Mouse (Mus musculus): Measurements from ENCODE around the gene Prr5. TPM values are rescaled to one million over a fixed set of nuclear protein-coding genes. Genes with fewer than 3 reads are reported as not detected.

Gene Prr5
- polyA plus RNA-seq, 1 experiment from 2014 or later = 10.9 TPM

DNA sequence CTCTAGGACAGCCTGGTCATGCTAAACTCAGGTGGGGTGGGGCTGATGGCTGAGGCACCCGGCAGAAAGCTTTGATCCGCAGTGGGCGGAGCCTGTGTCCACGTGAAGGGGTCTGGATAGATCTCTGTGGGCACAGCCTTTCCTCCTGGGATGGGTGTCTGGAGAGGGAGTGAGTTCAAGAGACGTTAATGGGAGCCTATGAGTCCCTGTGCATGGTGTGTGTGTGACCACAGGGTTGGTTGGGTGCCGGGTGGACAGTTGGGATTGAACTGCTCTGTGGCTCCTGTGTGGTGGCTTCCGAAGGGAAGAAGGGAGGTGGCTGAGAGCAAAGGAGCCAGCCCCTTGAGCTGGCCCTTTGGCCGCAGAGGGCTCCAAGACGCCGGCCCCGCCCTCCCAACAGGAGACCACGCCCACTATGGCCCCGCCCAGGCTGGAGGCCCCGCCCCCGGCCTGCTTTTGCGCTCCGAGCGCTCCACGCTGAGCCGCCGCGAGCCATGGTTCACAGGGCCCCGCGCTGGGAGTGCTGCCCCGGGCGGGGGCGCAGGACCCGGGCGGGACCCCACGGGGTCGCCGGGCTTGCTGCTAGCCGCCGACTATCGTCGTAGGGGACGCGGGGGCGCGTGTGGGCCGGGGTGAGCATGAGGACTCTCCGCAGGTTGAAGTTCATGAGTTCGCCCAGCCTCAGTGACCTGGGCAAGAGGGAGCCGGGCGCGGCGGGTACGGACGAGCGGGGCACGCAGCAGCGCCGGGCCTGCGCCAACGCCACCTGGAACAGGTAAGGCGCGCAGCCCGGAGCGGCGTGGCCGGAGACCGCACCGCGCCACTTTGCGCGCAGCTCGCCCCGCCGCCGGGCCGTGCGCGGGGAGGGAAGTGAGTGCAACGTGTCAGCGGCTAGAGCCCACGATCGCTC, 11.4 kb downstream of the Prr5 start:
- H3K27ac ChIP-seq (ENCODE audit: low read depth, low read length) = no peak overlapping the region
- H3K4me3 ChIP-seq (ENCODE audit: low read depth, low read length) = peak overlapping the region; percentile 56
- no peaks in the 10 kb centered on the region for H3K9me3 ChIP-seq (ENCODE audit: control insufficient read depth, low read length)
- peaks cover 5% of the 10 kb centered on the region for H3K27me3 ChIP-seq (ENCODE audit: control insufficient read depth, insufficient read depth, low read length)
- WGBS = 1% methylated on average over 73 of the region's 77 CpGs
- H3K36me3 ChIP-seq (ENCODE audit: control insufficient read depth, insufficient read depth, low read length) = no peaks in the 10 kb centered on the region
- DNase-seq (ENCODE audit: low spot score, missing footprints) (peak; percentile 99), ATAC-seq (ENCODE audit: low FRiP score) (peak; percentile 79)
- H3K4me1 ChIP-seq (ENCODE audit: control insufficient read depth, insufficient read depth, low read length) = peaks cover 16% of the 10 kb centered on the region
- peak overlapping the region; percentile 75 for H3K4me2 ChIP-seq
- H3K9ac ChIP-seq (ENCODE audit: low read length) = peak overlapping the region; percentile 46

- Histone ChIP-seq H3K27ac (ENCODE audit: low read depth, low read length) (no peak overlapping the region), H3K9me3 (ENCODE audit: control insufficient read depth, low read length) (no peaks in the 10 kb centered on the region), H3K4me3 (ENCODE audit: low read depth, low read length) (peak overlapping the region; percentile 56), H3K27me3 (ENCODE audit: control insufficient read depth, insufficient read depth, low read length) (peaks cover 5% of the 10 kb centered on the region), H3K4me2 (peak overlapping the region; percentile 75), H3K36me3 (ENCODE audit: control insufficient read depth, insufficient read depth, low read length) (no peaks in the 10 kb centered on the region), H3K4me1 (ENCODE audit: control insufficient read depth, insufficient read depth, low read length) (peaks cover 16% of the 10 kb centered on the region), H3K9ac (ENCODE audit: low read length) (peak overlapping the region; percentile 46)
- ATAC-seq (ENCODE audit: low FRiP score) (peak; percentile 70; the same call in 1 of the 2 replicates), DNase-seq (ENCODE audit: low spot score, missing footprints) (peak; percentile 89)
- 2% methylated on average over 22 of the region's 31 CpGs for WGBS
These were observed 12.2 kb downstream of the Prr5 start for GRCm38 (mm10) chr15:84681455-84682193.

GRCm38 (mm10) chr15:84682206-84682605, 12.8 kb downstream of the Prr5 start:
- no peak overlapping the region for H3K9ac ChIP-seq (ENCODE audit: low read length)
- ATAC-seq (ENCODE audit: low FRiP score) = no peak
- no peak overlapping the region for H3K27ac ChIP-seq (ENCODE audit: low read depth, low read length)
- H3K4me2 ChIP-seq = no peak overlapping the region; the same call in 1 of the 2 replicates
- DNase-seq (ENCODE audit: low spot score, missing footprints) = no peak
- H3K4me1 ChIP-seq (ENCODE audit: control insufficient read depth, insufficient read depth, low read length) = peaks cover 16% of the 10 kb centered on the region
- whole genome bisulfite sequencing = 67% methylated on average over 3 of the region's 3 CpGs
- H3K36me3 ChIP-seq (ENCODE audit: control insufficient read depth, insufficient read depth, low read length) = no peaks in the 10 kb centered on the region
- no peak overlapping the region for H3K4me3 ChIP-seq (ENCODE audit: low read depth, low read length)
- no peaks in the 10 kb centered on the region for H3K9me3 ChIP-seq (ENCODE audit: control insufficient read depth, low read length)
- peaks cover 5% of the 10 kb centered on the region for H3K27me3 ChIP-seq (ENCODE audit: control insufficient read depth, insufficient read depth, low read length)

GRCm38 (mm10) chr15:84682821-84683220, 13.4 kb downstream of the Prr5 start:
- WGBS = 70% methylated on average over 5 of the region's 5 CpGs
- ATAC-seq (ENCODE audit: low FRiP score) (no peak), DNase-seq (ENCODE audit: low spot score, missing footprints) (no peak)
- no peak overlapping the region for H3K4me2 ChIP-seq
- H3K9me3 ChIP-seq (ENCODE audit: control insufficient read depth, low read length) = no peaks in the 10 kb centered on the region
- peaks cover 16% of the 10 kb centered on the region for H3K4me1 ChIP-seq (ENCODE audit: control insufficient read depth, insufficient read depth, low read length)
- H3K27me3 ChIP-seq (ENCODE audit: control insufficient read depth, insufficient read depth, low read length) = peaks cover 5% of the 10 kb centered on the region
- no peak overlapping the region for H3K9ac ChIP-seq (ENCODE audit: low read length)
- no peaks in the 10 kb centered on the region for H3K36me3 ChIP-seq (ENCODE audit: control insufficient read depth, insufficient read depth, low read length)
- no peak overlapping the region for H3K27ac ChIP-seq (ENCODE audit: low read depth, low read length)
- no peak overlapping the region for H3K4me3 ChIP-seq (ENCODE audit: low read depth, low read length)

DNA sequence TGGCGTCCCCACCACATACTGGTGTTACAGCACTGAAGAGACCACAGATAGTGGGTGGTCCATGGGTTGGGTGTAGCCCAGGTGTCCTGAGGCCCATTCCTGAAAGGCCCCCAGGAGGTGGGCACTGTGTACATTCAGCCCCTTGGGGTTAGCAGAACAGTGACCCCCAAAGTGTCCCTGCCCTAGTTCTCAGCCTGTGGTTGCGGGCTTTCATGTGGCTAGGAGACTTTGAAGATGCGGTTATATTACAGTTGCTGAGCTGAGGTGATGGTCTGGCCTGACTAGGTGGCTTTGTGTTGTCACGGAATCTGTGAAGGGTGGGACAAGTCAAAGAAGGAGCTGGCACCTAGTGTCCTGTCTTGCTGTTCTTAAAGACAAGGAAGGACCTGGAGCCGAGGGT, 15.1 kb downstream of the Prr5 start:
- DNase-seq (ENCODE audit: low spot score, missing footprints) (no peak), ATAC-seq (ENCODE audit: low FRiP score) (no peak)
- H3K9me3 ChIP-seq (ENCODE audit: control insufficient read depth, low read length) = no peaks in the 10 kb centered on the region
- H3K9ac ChIP-seq (ENCODE audit: low read length) = no peak overlapping the region
- peaks cover 14% of the 10 kb centered on the region for H3K4me1 ChIP-seq (ENCODE audit: control insufficient read depth, insufficient read depth, low read length)
- H3K4me3 ChIP-seq (ENCODE audit: low read depth, low read length) = no peak overlapping the region
- no peaks in the 10 kb centered on the region for H3K36me3 ChIP-seq (ENCODE audit: control insufficient read depth, insufficient read depth, low read length)
- H3K4me2 ChIP-seq = no peak overlapping the region
- H3K27ac ChIP-seq (ENCODE audit: low read depth, low read length) = no peak overlapping the region
- H3K27me3 ChIP-seq (ENCODE audit: control insufficient read depth, insufficient read depth, low read length) = peaks cover 5% of the 10 kb centered on the region
- 56% methylated on average over 5 of the region's 5 CpGs for WGBS

- Histone ChIP-seq H3K4me3 (ENCODE audit: low read depth, low read length) (no peak overlapping the region), H3K27me3 (ENCODE audit: control insufficient read depth, insufficient read depth, low read length) (peaks cover 5% of the 10 kb centered on the region), H3K4me1 (ENCODE audit: control insufficient read depth, insufficient read depth, low read length) (peaks cover 14% of the 10 kb centered on the region), H3K27ac (ENCODE audit: low read depth, low read length) (no peak overlapping the region), H3K36me3 (ENCODE audit: control insufficient read depth, insufficient read depth, low read length) (no peaks in the 10 kb centered on the region; the same call in 1 of the 2 replicates), H3K9ac (ENCODE audit: low read length) (no peak overlapping the region), H3K4me2 (no peak overlapping the region), H3K9me3 (ENCODE audit: control insufficient read depth, low read length) (no peaks in the 10 kb centered on the region)
- DNase-seq (ENCODE audit: low spot score, missing footprints) = no peak
- WGBS = 55% methylated on average over 3 of the region's 3 CpGs
- ATAC-seq (ENCODE audit: low FRiP score) = no peak
These were observed 16.0 kb downstream of the Prr5 start for GRCm38 (mm10) chr15:84685417-84685816.

DNA sequence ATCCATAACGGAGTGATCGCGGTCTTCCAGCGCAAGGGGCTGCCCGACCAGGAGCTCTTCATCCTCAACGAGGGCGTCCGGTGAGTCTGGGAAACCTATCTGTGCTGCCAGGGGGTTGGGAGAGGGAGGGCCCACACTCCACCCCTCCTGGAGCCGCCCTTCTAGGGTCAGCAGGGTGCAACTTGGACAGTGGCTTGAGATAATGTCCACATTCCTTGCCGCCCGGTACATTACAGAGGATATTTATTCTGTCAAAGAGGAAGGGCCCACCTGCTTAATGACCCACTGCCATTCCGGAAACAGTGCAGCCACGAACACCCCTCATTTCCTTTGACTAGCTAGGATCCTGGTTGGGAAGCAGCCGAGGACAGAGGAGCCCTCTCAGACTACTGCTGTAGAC, 18.5 kb downstream of the Prr5 start:
- Histone ChIP-seq H3K27ac (ENCODE audit: low read depth, low read length) (no peak overlapping the region), H3K4me3 (ENCODE audit: low read depth, low read length) (no peak overlapping the region), H3K4me1 (ENCODE audit: control insufficient read depth, insufficient read depth, low read length) (no peaks in the 10 kb centered on the region), H3K9me3 (ENCODE audit: control insufficient read depth, low read length) (no peaks in the 10 kb centered on the region), H3K27me3 (ENCODE audit: control insufficient read depth, insufficient read depth, low read length) (no peaks in the 10 kb centered on the region), H3K36me3 (ENCODE audit: control insufficient read depth, insufficient read depth, low read length) (no peaks in the 10 kb centered on the region; the same call in 1 of the 2 replicates), H3K4me2 (no peak overlapping the region), H3K9ac (ENCODE audit: low read length) (no peak overlapping the region)
- ATAC-seq (ENCODE audit: low FRiP score) (no peak), DNase-seq (ENCODE audit: low spot score, missing footprints) (no peak)
- WGBS = 79% methylated on average over 14 of the region's 14 CpGs

- no peak overlapping the region for H3K9ac ChIP-seq (ENCODE audit: low read length)
- H3K4me2 ChIP-seq = no peak overlapping the region
- DNase-seq (ENCODE audit: low spot score, missing footprints) (no peak), ATAC-seq (ENCODE audit: low FRiP score) (no peak)
- no peaks in the 10 kb centered on the region for H3K9me3 ChIP-seq (ENCODE audit: control insufficient read depth, low read length)
- WGBS = 89% methylated on average over 6 of the region's 6 CpGs
- H3K4me3 ChIP-seq (ENCODE audit: low read depth, low read length) = no peak overlapping the region
- no peak overlapping the region for H3K27ac ChIP-seq (ENCODE audit: low read depth, low read length)
- no peaks in the 10 kb centered on the region; the same call in 1 of the 2 replicates for H3K36me3 ChIP-seq (ENCODE audit: control insufficient read depth, insufficient read depth, low read length)
- H3K27me3 ChIP-seq (ENCODE audit: control insufficient read depth, insufficient read depth, low read length) = no peaks in the 10 kb centered on the region
- no peaks in the 10 kb centered on the region for H3K4me1 ChIP-seq (ENCODE audit: control insufficient read depth, insufficient read depth, low read length)
These were observed 19.9 kb downstream of the Prr5 start for GRCm38 (mm10) chr15:84689356-84689755.

DNA sequence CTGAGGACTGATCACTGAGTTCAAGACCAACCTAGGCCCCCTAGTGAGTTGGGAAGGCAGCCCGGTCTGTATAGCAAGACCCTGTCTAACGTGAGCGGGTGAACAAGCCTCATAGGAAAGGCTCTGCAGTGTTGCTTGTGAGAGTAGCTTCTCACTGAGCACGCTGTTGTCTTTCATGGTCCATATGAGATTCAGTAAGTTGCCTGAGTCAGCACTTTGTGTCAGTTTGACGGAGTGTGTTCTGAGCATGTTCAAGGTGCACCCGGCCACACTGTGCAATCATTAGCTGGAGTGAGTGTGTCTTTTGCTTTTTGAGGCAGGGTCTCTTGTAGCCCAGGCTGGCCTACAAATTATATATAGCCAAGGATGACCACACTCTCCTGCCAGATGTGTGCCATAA, 22.1 kb downstream of the Prr5 start:
- Histone ChIP-seq H3K27me3 (ENCODE audit: control insufficient read depth, insufficient read depth, low read length) (no peaks in the 10 kb centered on the region), H3K27ac (ENCODE audit: low read depth, low read length) (no peak overlapping the region), H3K4me1 (ENCODE audit: control insufficient read depth, insufficient read depth, low read length) (no peaks in the 10 kb centered on the region), H3K4me3 (ENCODE audit: low read depth, low read length) (no peak overlapping the region), H3K9ac (ENCODE audit: low read length) (no peak overlapping the region), H3K4me2 (no peak overlapping the region), H3K36me3 (ENCODE audit: control insufficient read depth, insufficient read depth, low read length) (no peaks in the 10 kb centered on the region; the same call in 1 of the 2 replicates), H3K9me3 (ENCODE audit: control insufficient read depth, low read length) (no peaks in the 10 kb centered on the region)
- DNase-seq (ENCODE audit: low spot score, missing footprints) (no peak), ATAC-seq (ENCODE audit: low FRiP score) (no peak)
- WGBS = 93% methylated on average over 6 of the region's 6 CpGs

Data from midbrain, embryonic 11.5 days (tissue).